Mouse (Mus musculus) G1E (cell line): ENCODE measurements around the gene Orc5. TPM values are rescaled to one million over a fixed set of nuclear protein-coding genes. Genes with fewer than 3 reads are reported as not detected.

Experiments used
- ATAC-seq: 2 replicates; pipeline ENCODE4 v1.8.0; 2016; ENCODE audit warnings: mild to moderate bottlenecking; ENCODE audit not compliant: insufficient number of reproducible peaks, poor library complexity, low FRiP score, severe bottlenecking; ENCODE audit errors: extremely low read depth
- DNase-seq: peaks from one replicate; pipeline ENCODE4 v3.0.0; 2012; ENCODE audit warnings: low spot score
- H3K27me3 ChIP-seq: 2 replicates; pipeline ENCODE4 v1.6.1; 2012; ENCODE audit warnings: mild to moderate bottlenecking, low read length, inconsistent platforms; ENCODE audit not compliant: insufficient read depth
- H3K36me3 ChIP-seq: replicated peaks from 2 replicates; pipeline ENCODE3; 2012; ENCODE audit warnings: mild to moderate bottlenecking, inconsistent platforms
- H3K4me1 ChIP-seq: 2 replicates; pipeline ENCODE4 v1.6.1; 2012; ENCODE audit warnings: low read depth, low read length, inconsistent platforms, mixed read lengths; ENCODE audit not compliant: insufficient read depth
- H3K4me3 ChIP-seq: 2 replicates; pipeline ENCODE4 v1.5.1; 2012; ENCODE audit warnings: low read depth, mild to moderate bottlenecking, inconsistent platforms, low read length, moderate library complexity, mixed read lengths
- H3K9me3 ChIP-seq: replicated peaks from 2 replicates; pipeline ENCODE4 v1.6.1; 2012; ENCODE audit warnings: inconsistent platforms
- CTCF ChIP-seq: IDR thresholded peaks from 2 replicates; pipeline ENCODE4 v1.5.1; 2012; ENCODE audit warnings: low read depth, low read length, inconsistent platforms, mixed read lengths
- GATA1 ChIP-seq: IDR thresholded peaks from 2 replicates; pipeline ENCODE4 v1.6.1; 2012; ENCODE audit warnings: borderline replicate concordance, low read length, inconsistent platforms, mixed read lengths
- GATA2 ChIP-seq: IDR thresholded peaks from 2 replicates; pipeline ENCODE4 v1.6.1; 2012; ENCODE audit warnings: low read depth, low read length, inconsistent platforms, borderline replicate concordance
- POLR2AphosphoS5 ChIP-seq: IDR thresholded peaks from 2 replicates; pipeline ENCODE4 v1.6.1; 2012; ENCODE audit warnings: low read depth, low read length, inconsistent platforms; ENCODE audit not compliant: insufficient replicate concordance
- TAL1 ChIP-seq: conservative IDR thresholded peaks from 2 replicates; pipeline ENCODE4 v1.6.1; 2012; ENCODE audit warnings: low read depth, low read length, inconsistent platforms, mixed read lengths
- polyA plus RNA-seq: library from polyadenylated mRNA; stranded (reverse); fragments of >175 nt; gene quantifications from 2 replicates; pipeline ENCODE4 v1.2.3, GENCODE M21; 2012
- total RNA-seq, 2 experiments: library from RNA; stranded (forward) in 1 of 2; stranded (reverse) in 1 of 2; fragments of 200-1000 nt in 1 of 2; fragments of >200 nt in 1 of 2; fragmentation: Nextera tagmentation in 1 of 2; gene quantifications; 2 replicates each; pipeline ENCODE4 v1.2.3; 2014 to 2017

Orc5 gene
- total and polyA plus RNA-seq, 3 experiments, result 4.1 to 125 (median 73.8) TPM

- H3K4me1 ChIP-seq, result no peaks in the 10 kb centered on the region
- H3K4me3 ChIP-seq, result no peak overlapping the region
- no peaks in the 10 kb centered on the region for H3K27me3 ChIP-seq
- DNase-seq (no peak), ATAC-seq (no peak)
- no peak for TF ChIP-seq GATA2
- no peak for TF ChIP-seq POLR2AphosphoS5
- TF ChIP-seq TAL1, result no peak
- no peak for TF ChIP-seq GATA1
- no peak for TF ChIP-seq CTCF
- H3K9me3 ChIP-seq, result no peaks in the 10 kb centered on the region
- peaks cover 50% of the 10 kb centered on the region for H3K36me3 ChIP-seq
Observed at GRCm38 (mm10) chr5:22511824-22512223, 38.4 kb downstream of the Orc5 start.

GRCm38 (mm10) chr5:22508560-22508959, 41.7 kb downstream of the Orc5 start:
- Histone ChIP-seq H3K4me1 (no peaks in the 10 kb centered on the region), H3K9me3 (no peaks in the 10 kb centered on the region), H3K27me3 (no peaks in the 10 kb centered on the region), H3K36me3 (peaks cover 55% of the 10 kb centered on the region), H3K4me3 (no peak overlapping the region)
- TF ChIP-seq GATA1, result no peak
- no peak for TF ChIP-seq POLR2AphosphoS5
- no peak for TF ChIP-seq GATA2
- no peak for TF ChIP-seq CTCF
- no peak for TF ChIP-seq TAL1
- no peak for ATAC-seq
- DNase-seq, result no peak

GRCm38 (mm10) chr5:22499437-22499836, 50.8 kb downstream of the Orc5 start:
- H3K4me3 ChIP-seq, result no peak overlapping the region

GRCm38 (mm10) chr5:22491088-22491487, 59.1 kb downstream of the Orc5 start:
- no peaks in the 10 kb centered on the region for H3K9me3 ChIP-seq
- ATAC-seq (no peak), DNase-seq (no peak)
- H3K4me3 ChIP-seq, result no peak overlapping the region
- no peaks in the 10 kb centered on the region for H3K27me3 ChIP-seq
- peaks cover 22% of the 10 kb centered on the region for H3K4me1 ChIP-seq
- TF ChIP-seq TAL1, result no peak
- TF ChIP-seq GATA1, result no peak
- TF ChIP-seq GATA2, result no peak
- no peak for TF ChIP-seq POLR2AphosphoS5
- TF ChIP-seq CTCF, result no peak
- H3K36me3 ChIP-seq, result peaks cover 44% of the 10 kb centered on the region

More at GRCm38 (mm10) chr5:22499437-22499836, 50.8 kb downstream of the Orc5 start:
- no peaks in the 10 kb centered on the region; the same call in 1 of the 2 replicates for H3K4me1 ChIP-seq
- no peak for TF ChIP-seq POLR2AphosphoS5
- TF ChIP-seq GATA1, result no peak
- TF ChIP-seq GATA2, result no peak
- no peak for TF ChIP-seq CTCF
- no peak for TF ChIP-seq TAL1
- no peak for ATAC-seq
- H3K27me3 ChIP-seq, result no peaks in the 10 kb centered on the region
- DNase-seq, result no peak
- H3K36me3 ChIP-seq, result peaks cover 46% of the 10 kb centered on the region
- no peaks in the 10 kb centered on the region for H3K9me3 ChIP-seq

- Histone ChIP-seq H3K36me3 (peaks cover 61% of the 10 kb centered on the region), H3K4me3 (no peak overlapping the region), H3K27me3 (no peaks in the 10 kb centered on the region), H3K9me3 (no peaks in the 10 kb centered on the region), H3K4me1 (peaks cover 28% of the 10 kb centered on the region)
- DNase-seq (no peak), ATAC-seq (no peak; the same call in 1 of the 2 replicates)
- TF ChIP-seq GATA1 (no peak), CTCF (peak; percentile 40)
Observed at GRCm38 (mm10) chr5:22489091-22489490, 61.1 kb downstream of the Orc5 start.

GRCm38 (mm10) chr5:22486601-22487206, 63.5 kb downstream of the Orc5 start:
- DNase-seq (no peak), ATAC-seq (no peak)
- no peak for TF ChIP-seq POLR2AphosphoS5
- no peak for TF ChIP-seq TAL1
- H3K9me3 ChIP-seq, result no peaks in the 10 kb centered on the region
- H3K36me3 ChIP-seq, result peaks cover 70% of the 10 kb centered on the region
- H3K4me3 ChIP-seq, result no peak overlapping the region
- no peaks in the 10 kb centered on the region for H3K27me3 ChIP-seq
- H3K4me1 ChIP-seq, result peaks cover 28% of the 10 kb centered on the region

- TF ChIP-seq GATA1 (no peak), GATA2 (no peak), CTCF (no peak), TAL1 (no peak), POLR2AphosphoS5 (no peak)
- peaks cover 60% of the 10 kb centered on the region for H3K36me3 ChIP-seq
- H3K27me3 ChIP-seq, result no peaks in the 10 kb centered on the region
- H3K9me3 ChIP-seq, result no peaks in the 10 kb centered on the region
- peak; percentile 70; the same call in 1 of the 2 replicates for ATAC-seq
- no peak overlapping the region for H3K4me3 ChIP-seq
- no peak for DNase-seq
- peaks cover 28% of the 10 kb centered on the region for H3K4me1 ChIP-seq
Observed at GRCm38 (mm10) chr5:22485764-22486163, 64.5 kb downstream of the Orc5 start.
